Mouse (Mus musculus): ENCODE data around the gene Car11. TPM values are rescaled to one million over a fixed set of nuclear protein-coding genes. Genes with fewer than 3 reads are reported as not detected.

Gene Car11
- polyA plus RNA-seq, 1 experiment from 2014 or later, result 39.8 TPM

DNA sequence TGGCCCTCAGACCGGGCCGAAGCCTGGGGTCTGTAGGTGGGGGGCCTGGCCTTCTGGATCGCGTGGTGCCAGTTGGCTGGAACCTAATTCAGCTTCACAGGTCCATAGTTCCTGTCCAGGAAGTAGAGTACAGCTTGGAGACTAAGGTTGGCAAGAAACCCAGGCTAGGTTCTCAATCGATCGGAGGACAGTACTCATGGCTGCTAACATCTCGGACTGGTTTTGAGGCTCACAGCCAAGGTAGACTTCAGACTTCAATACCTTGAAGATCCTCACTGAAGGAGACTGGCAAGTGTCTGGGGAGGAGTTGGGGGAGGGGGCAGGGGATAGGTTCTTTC, 21.6 kb downstream of the Car11 start:
- Histone ChIP-seq H3K9me3 (no peaks in the 10 kb centered on the region), H3K4me3 (no peak overlapping the region), H3K27ac (replicated peaks) (no peak overlapping the region), H3K36me3 (peaks cover 44% of the 10 kb centered on the region), H3K4me1 (peaks cover 32% of the 10 kb centered on the region), H3K9ac (replicated peaks) (no peak overlapping the region), H3K27me3 (no peaks in the 10 kb centered on the region), H3K4me2 (replicated peaks) (no peak overlapping the region)
- WGBS, result 84% methylated on average over 7 of the region's 7 CpGs
- no peak for ATAC-seq (replicated peaks)

- H3K4me3 ChIP-seq, result no peak overlapping the region
- H3K36me3 ChIP-seq, result peaks cover 49% of the 10 kb centered on the region
- H3K4me1 ChIP-seq, result peaks cover 26% of the 10 kb centered on the region
- no peak overlapping the region for H3K4me2 ChIP-seq (replicated peaks)
- no peaks in the 10 kb centered on the region for H3K9me3 ChIP-seq
- 57% methylated on average over 13 of the region's 13 CpGs for WGBS
- no peaks in the 10 kb centered on the region for H3K27me3 ChIP-seq
- no peak overlapping the region for H3K9ac ChIP-seq (replicated peaks)
- ATAC-seq (replicated peaks), result no peak
- no peak overlapping the region for H3K27ac ChIP-seq (replicated peaks)
Measured at GRCm38 (mm10) chr7:45721642-45722347, 22.2 kb downstream of the Car11 start.

DNA sequence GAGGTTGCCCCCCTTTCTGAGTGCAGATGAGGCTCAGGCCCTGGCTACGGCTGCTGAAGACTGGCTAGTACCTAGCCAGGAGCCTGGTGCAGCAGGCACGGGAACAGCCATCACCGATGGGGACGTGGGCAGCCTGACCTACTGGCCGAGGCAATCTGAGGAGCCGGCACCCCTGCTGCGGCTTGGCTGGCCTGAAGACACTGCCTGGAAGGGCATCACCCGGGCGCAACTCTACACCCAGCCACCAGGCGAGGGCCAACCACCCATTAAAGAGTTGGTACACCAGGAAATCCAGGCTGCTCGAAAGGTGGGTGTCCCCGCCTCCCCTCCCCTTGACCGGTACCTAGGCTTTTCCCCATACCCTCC, 22.7 kb downstream of the Car11 start:
- no peak overlapping the region for H3K27ac ChIP-seq (replicated peaks)
- ATAC-seq (replicated peaks), result no peak
- 80% methylated on average over 13 of the region's 13 CpGs for WGBS
- H3K9ac ChIP-seq (replicated peaks), result no peak overlapping the region
- no peak overlapping the region for H3K4me2 ChIP-seq (replicated peaks)
- no peak overlapping the region for H3K4me3 ChIP-seq
- no peaks in the 10 kb centered on the region for H3K27me3 ChIP-seq
- peaks cover 21% of the 10 kb centered on the region for H3K4me1 ChIP-seq
- H3K36me3 ChIP-seq, result peaks cover 51% of the 10 kb centered on the region
- H3K9me3 ChIP-seq, result no peaks in the 10 kb centered on the region

- H3K27me3 ChIP-seq, result no peaks in the 10 kb centered on the region
- ATAC-seq (replicated peaks), result no peak
- no peak overlapping the region for H3K4me3 ChIP-seq
- H3K9me3 ChIP-seq, result no peaks in the 10 kb centered on the region
- WGBS, result 90% methylated on average over 4 of the region's 4 CpGs
- no peak overlapping the region for H3K4me2 ChIP-seq (replicated peaks)
- H3K9ac ChIP-seq (replicated peaks), result no peak overlapping the region
- H3K4me1 ChIP-seq, result peaks cover 21% of the 10 kb centered on the region
- peaks cover 51% of the 10 kb centered on the region for H3K36me3 ChIP-seq
- no peak overlapping the region for H3K27ac ChIP-seq (replicated peaks)
Measured at GRCm38 (mm10) chr7:45723301-45723700, 23.7 kb downstream of the Car11 start.

DNA sequence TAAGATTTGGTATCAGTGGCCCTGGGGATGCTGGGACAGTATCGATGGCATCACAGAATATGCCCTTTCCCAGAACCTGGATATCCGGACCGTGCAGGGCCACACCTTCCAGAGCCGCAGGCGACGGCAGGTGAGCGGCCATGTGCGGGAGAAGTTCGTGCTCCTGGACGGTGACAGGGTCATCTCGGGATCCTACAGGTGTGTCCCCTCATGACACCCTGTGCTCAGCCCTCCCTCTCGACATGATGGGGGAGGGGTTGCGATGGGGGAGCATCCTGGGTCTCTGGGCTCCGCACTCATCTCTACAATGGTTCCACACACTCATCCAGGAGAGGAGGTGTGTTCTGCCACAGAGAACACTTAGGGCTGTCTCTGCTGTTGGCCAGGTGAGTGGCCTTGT, 24.1 kb downstream of the Car11 start:
- no peak overlapping the region for H3K4me3 ChIP-seq
- no peaks in the 10 kb centered on the region for H3K9me3 ChIP-seq
- no peak overlapping the region for H3K27ac ChIP-seq (replicated peaks)
- H3K36me3 ChIP-seq, result peaks cover 51% of the 10 kb centered on the region
- peaks cover 17% of the 10 kb centered on the region for H3K4me1 ChIP-seq
- no peak overlapping the region for H3K4me2 ChIP-seq (replicated peaks)
- no peak for ATAC-seq (replicated peaks)
- WGBS, result 94% methylated on average over 14 of the region's 14 CpGs
- H3K27me3 ChIP-seq, result no peaks in the 10 kb centered on the region
- no peak overlapping the region for H3K9ac ChIP-seq (replicated peaks)

DNA sequence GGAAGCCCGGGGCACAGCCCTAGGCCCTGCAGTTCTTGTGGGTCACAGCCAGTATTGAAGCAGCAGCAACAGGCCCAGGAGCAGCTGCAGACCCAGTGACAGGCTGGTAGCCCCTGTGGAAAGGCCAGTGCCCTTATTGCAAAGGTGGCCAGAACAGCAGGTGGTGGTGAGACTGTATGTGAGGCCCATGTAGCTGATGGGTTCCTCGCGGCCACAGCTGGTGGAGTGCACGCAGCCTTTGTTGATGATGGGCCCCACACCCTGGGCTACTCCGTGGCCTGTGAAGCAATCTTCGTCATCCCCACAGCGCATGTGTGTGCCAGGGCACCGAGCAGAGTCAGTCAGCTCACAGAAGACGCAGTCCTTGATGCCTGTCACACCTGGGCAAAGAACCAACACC, 25.5 kb downstream of the Car11 start:
- Histone ChIP-seq H3K36me3 (peaks cover 40% of the 10 kb centered on the region), H3K9ac (replicated peaks) (no peak overlapping the region), H3K27me3 (no peaks in the 10 kb centered on the region), H3K4me1 (0 out of 2 replicates have a peak, but pooled peaks cover 4% of the 10 kb centered on the region), H3K4me3 (no peak overlapping the region), H3K27ac (replicated peaks) (no peak overlapping the region), H3K4me2 (replicated peaks) (no peak overlapping the region), H3K9me3 (no peaks in the 10 kb centered on the region)
- ATAC-seq (replicated peaks), result no peak
- WGBS, result 92% methylated on average over 9 of the region's 9 CpGs

DNA sequence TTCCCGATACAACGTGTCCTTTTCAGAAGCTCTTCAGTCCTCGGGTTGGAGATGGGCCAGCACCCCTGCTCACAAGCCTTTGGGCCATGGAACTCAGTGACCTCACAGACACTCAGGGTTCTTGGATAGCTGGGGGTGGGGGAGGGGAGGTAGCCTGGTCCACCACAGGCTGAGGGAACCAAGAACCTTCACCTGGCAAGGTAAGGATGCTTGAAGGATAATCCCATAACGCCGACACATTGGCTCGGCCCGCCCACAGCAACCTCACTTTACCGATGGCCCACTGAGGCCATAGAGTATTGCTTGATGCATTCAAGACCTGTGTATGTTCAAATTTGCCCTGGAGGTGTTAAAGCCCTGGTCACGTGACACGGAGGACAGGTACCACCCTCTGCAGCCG, 26.1 kb downstream of the Car11 start, which contains the start of gene Spaca4:
Spaca4 (minus strand) TSS at position 101 of the 400 bp plus-strand sequence.
- no peaks in the 10 kb centered on the region for H3K27me3 ChIP-seq
- no peak within 1 kb of the TSS for H3K4me2 ChIP-seq (replicated peaks)
- H3K4me1 ChIP-seq, result no peaks in the 10 kb centered on the region
- no peaks in the 10 kb centered on the region for H3K9me3 ChIP-seq
- ATAC-seq (replicated peaks), result no peak
- H3K4me3 ChIP-seq, result no peak within 1 kb of the TSS
- H3K36me3 ChIP-seq, result peaks cover 35% of the 10 kb centered on the region
- H3K9ac ChIP-seq (replicated peaks), result no peak within 1 kb of the TSS
- H3K27ac ChIP-seq (replicated peaks), result no peak within 1 kb of the TSS
- WGBS, result 92% methylated on average over 11 of the region's 11 CpGs

DNA sequence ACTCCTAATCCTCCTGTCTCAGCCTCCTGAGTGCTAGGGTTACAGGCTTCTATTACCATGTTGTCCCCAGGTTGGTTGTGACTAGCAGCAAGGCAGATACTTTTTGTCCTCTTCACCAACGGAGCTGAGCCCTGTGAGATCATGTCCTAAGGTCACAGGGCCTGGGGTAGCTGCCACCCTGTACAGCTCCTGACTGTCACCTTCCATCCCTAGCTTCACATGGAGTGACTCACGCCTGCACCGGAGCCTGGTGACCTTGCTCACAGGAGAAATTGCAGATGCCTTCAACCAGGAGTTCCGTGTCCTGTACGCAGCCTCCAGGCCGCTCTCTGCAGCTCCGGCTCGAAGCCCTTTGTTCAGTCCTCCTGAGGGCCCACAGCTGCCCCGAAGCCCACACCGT, 26.8 kb downstream of the Car11 start:
- no peaks in the 10 kb centered on the region for H3K27me3 ChIP-seq
- H3K27ac ChIP-seq (replicated peaks), result no peak overlapping the region
- H3K4me2 ChIP-seq (replicated peaks), result no peak overlapping the region
- H3K36me3 ChIP-seq, result peaks cover 28% of the 10 kb centered on the region
- no peaks in the 10 kb centered on the region for H3K9me3 ChIP-seq
- no peak overlapping the region for H3K4me3 ChIP-seq
- no peak for ATAC-seq (replicated peaks)
- WGBS, result 92% methylated on average over 10 of the region's 10 CpGs
- H3K9ac ChIP-seq (replicated peaks), result no peak overlapping the region
- H3K4me1 ChIP-seq, result no peaks in the 10 kb centered on the region

DNA sequence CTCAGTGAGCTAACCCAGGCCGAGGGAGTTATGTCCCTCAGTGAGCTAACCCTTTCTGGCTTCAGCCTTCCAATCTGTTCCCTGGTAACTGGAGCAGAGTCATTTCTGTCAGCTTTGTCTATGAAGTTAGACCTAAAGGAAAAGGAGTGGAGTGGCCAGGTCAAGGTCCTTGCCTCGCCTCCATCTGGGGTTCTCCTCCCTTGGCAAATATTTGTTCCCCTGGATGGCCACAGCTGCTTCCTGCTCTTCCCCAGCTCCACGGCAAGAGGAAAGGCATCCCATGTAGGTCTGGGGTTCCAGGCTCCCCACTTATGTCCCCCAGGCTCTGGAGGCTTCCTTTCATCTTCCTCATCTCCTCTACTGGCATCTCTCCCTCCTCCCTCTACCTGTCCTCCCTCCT, 28.0 kb downstream of the Car11 start:
- 93% methylated on average over 3 of the region's 3 CpGs for WGBS
- Histone ChIP-seq H3K4me2 (replicated peaks) (no peak overlapping the region), H3K9me3 (no peaks in the 10 kb centered on the region), H3K4me1 (no peaks in the 10 kb centered on the region), H3K27me3 (no peaks in the 10 kb centered on the region), H3K9ac (replicated peaks) (no peak overlapping the region), H3K36me3 (peaks cover 28% of the 10 kb centered on the region), H3K27ac (replicated peaks) (no peak overlapping the region), H3K4me3 (no peak overlapping the region)
- ATAC-seq (replicated peaks), result no peak

DNA sequence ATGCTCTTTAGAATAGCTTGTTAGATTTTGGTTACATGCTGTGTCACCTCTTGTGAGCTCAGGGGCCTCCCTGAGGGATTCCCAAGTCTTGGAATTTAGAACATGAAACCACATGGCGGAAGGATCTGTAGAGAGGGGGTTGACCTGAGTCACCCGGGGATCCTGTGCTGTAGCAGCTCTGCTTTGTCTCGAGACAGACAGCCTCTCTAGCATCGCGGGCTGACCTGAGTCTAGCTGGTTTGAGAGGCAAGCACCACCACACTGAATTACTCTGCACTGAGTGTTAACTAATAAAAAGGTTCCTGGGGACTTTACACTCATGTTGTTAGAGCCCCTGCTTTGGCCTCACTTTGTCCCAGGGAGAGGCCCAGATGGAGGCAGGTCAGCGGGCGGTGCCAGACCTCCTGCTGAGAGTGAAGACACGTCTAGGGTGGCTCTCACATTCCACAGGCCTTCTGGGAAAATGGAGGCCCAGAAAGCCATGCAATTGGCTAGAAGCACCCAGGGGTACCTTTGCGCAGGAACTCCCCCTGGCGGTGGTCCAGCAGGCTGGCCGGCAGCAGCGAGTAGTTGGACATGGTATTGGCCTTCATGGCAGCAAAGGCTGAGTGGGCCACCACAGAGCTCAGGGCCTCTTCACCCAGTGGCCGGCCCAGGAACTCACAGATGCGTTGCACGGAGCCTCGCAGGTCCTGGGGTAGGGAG, 31.2 kb downstream of the Car11 start:
- no peaks in the 10 kb centered on the region for H3K4me1 ChIP-seq

GRCm38 (mm10) chr7:45733477-45733876, 33.8 kb downstream of the Car11 start:
- no peaks in the 10 kb centered on the region for H3K36me3 ChIP-seq
- no peak overlapping the region for H3K27ac ChIP-seq (replicated peaks)
- 86% methylated on average over 5 of the region's 5 CpGs for WGBS
- H3K9ac ChIP-seq (replicated peaks), result no peak overlapping the region
- no peaks in the 10 kb centered on the region for H3K27me3 ChIP-seq
- no peak for ATAC-seq (replicated peaks)
- H3K9me3 ChIP-seq, result no peaks in the 10 kb centered on the region
- no peak overlapping the region for H3K4me3 ChIP-seq
- no peak overlapping the region for H3K4me2 ChIP-seq (replicated peaks)
- H3K4me1 ChIP-seq, result no peaks in the 10 kb centered on the region

More for the DNA sequence above, 31.2 kb downstream of the Car11 start:
- H3K4me3 ChIP-seq, result no peak overlapping the region
- no peaks in the 10 kb centered on the region for H3K27me3 ChIP-seq
- WGBS, result 18% methylated on average over 16 of the region's 16 CpGs
- no peak overlapping the region for H3K27ac ChIP-seq (replicated peaks)
- H3K4me2 ChIP-seq (replicated peaks), result no peak overlapping the region
- H3K9me3 ChIP-seq, result no peaks in the 10 kb centered on the region
- H3K36me3 ChIP-seq, result peaks cover 7% of the 10 kb centered on the region; the same call in 1 of the 2 replicates
- no peak overlapping the region for H3K9ac ChIP-seq (replicated peaks)
- no peak for ATAC-seq (replicated peaks)

DNA sequence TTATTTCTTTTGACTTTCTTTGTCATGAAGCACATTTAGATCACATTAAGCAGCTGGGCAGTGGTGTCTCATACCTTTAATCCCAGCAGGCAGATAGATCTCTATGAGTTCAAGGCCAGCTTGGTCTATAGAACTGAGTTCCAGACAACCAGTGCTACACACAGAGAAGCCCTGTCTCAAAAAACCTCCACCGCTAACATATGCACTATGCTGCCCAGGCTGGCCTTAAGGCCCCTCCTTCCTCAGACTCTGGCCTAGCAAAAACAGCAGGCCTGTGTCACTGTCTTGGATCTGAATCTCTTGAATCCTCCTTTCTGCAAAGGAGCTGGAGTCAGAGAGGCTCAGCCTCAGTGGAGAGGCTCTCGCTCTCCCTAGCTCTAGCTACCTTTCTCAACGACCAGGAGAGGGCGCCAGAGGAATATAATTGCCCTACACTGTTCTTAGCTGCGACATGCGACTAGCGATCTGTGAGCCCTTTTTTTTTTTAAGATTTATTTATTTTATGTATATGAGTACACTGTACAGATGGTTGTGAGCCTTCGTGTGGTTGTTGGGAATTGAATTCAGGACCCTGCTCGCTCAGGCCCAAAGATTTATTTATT, 39.6 kb downstream of the Car11 start:
- 7% methylated on average over 9 of the region's 9 CpGs for WGBS
- no peaks in the 10 kb centered on the region for H3K9me3 ChIP-seq
- 0 out of 2 replicates have a peak, but pooled peaks cover 5% of the 10 kb centered on the region for H3K4me1 ChIP-seq
- H3K27ac ChIP-seq (replicated peaks), result no peak overlapping the region
- H3K9ac ChIP-seq (replicated peaks), result no peak overlapping the region
- no peaks in the 10 kb centered on the region for H3K36me3 ChIP-seq
- H3K27me3 ChIP-seq, result no peaks in the 10 kb centered on the region
- no peak overlapping the region for H3K4me2 ChIP-seq (replicated peaks)
- peak; percentile 90 for ATAC-seq (replicated peaks)
- H3K4me3 ChIP-seq, result no peak overlapping the region
